Mouse (Mus musculus) kidney, embryonic 14.5 days (tissue): ENCODE data around the gene Zfp566. TPM values are rescaled to one million over a fixed set of nuclear protein-coding genes. Genes with fewer than 3 reads are reported as not detected.

Experiments
- ATAC-seq: fragments of 200-750 bp; cut with Nextera tagmentation; 2 replicates; pipeline ENCODE4 v1.8.0; 2017; ENCODE audit warnings: moderate number of reproducible peaks, mild to moderate bottlenecking, moderate TSS enrichment, moderate library complexity; ENCODE audit not compliant: low FRiP score, low TSS enrichment
- H3K27ac ChIP-seq: fragments of 300-500 bp; sonication (generic); 2 replicates; pipeline ENCODE4 v1.5.1; 2014; ENCODE audit warnings: low read depth, mild to moderate bottlenecking, low read length, moderate library complexity, mixed read lengths
- H3K27me3 ChIP-seq: fragments of 300-500 bp; sonication (generic); 2 replicates; pipeline ENCODE4 v1.6.1; 2014; ENCODE audit warnings: mild to moderate bottlenecking, low read length; ENCODE audit not compliant: control insufficient read depth, insufficient read depth
- H3K36me3 ChIP-seq: fragments of 300-500 bp; sonication (generic); 2 replicates; pipeline ENCODE4 v1.6.1; 2014; ENCODE audit warnings: low read length, mixed read lengths; ENCODE audit not compliant: control insufficient read depth, insufficient read depth
- H3K4me1 ChIP-seq: fragments of 300-500 bp; sonication (generic); 2 replicates; pipeline ENCODE4 v1.6.1; 2014; ENCODE audit warnings: low read length, mixed read lengths; ENCODE audit not compliant: control insufficient read depth, insufficient read depth
- H3K4me2 ChIP-seq: fragments of 300-500 bp; sonication (generic); replicated peaks from 2 replicates; pipeline ENCODE4 v1.6.1; 2014; ENCODE audit warnings: low read depth, mild to moderate bottlenecking, low read length
- H3K4me3 ChIP-seq: fragments of 300-500 bp; sonication (generic); 2 replicates; pipeline ENCODE4 v1.5.1; 2014; ENCODE audit warnings: mild to moderate bottlenecking, low read length
- H3K9ac ChIP-seq: fragments of 300-500 bp; sonication (generic); 2 replicates; pipeline ENCODE4 v1.6.1; 2014; ENCODE audit warnings: low read depth, mild to moderate bottlenecking, low read length, moderate library complexity
- H3K9me3 ChIP-seq: fragments of 300-500 bp; sonication (generic); 2 replicates; pipeline ENCODE4 v1.6.1; 2016; ENCODE audit warnings: low read length; ENCODE audit not compliant: control insufficient read depth
- WGBS: fragments of 180-500 bp; shearing (Covaris S2); extraction: QIAGEN DNeasy Blood & Tissue Kit; methylation state at CpG from one replicate; pipeline ENCODE4 v1.1.7; 2014; 5-methylcytosine and 5-hydroxymethylcytosine counted together
- microRNA-seq: library from miRNA; unstranded; fragments of <30 nt; microRNA quantifications from one replicate; pipeline ENCODE4, GENCODE M21; 2016
- polyA plus RNA-seq: library from polyadenylated mRNA; unstranded; fragments of >200 nt; fragmentation: Nextera tagmentation; extraction: Ambion mirVana; gene quantifications from 2 replicates; pipeline ENCODE4 v1.2.1, GENCODE M21; 2014

Zfp566 gene
- polyA plus RNA-seq, 1 experiment from 2014 or later: 14.4 TPM

GRCm38 (mm10) chr7:30034331-30034730 is 56.0 kb downstream of the Zfp566 start:
- Histone ChIP-seq H3K4me1 (no peaks in the 10 kb centered on the region), H3K9ac (no peak overlapping the region), H3K4me3 (no peak overlapping the region), H3K4me2 (no peak overlapping the region), H3K27me3 (no peaks in the 10 kb centered on the region), H3K9me3 (no peaks in the 10 kb centered on the region), H3K36me3 (peaks cover 6% of the 10 kb centered on the region; the same call in 1 of the 2 replicates), H3K27ac (no peak overlapping the region)
- WGBS: 97% methylated on average over 12 of the region's 12 CpGs
- no peak for ATAC-seq

DNA sequence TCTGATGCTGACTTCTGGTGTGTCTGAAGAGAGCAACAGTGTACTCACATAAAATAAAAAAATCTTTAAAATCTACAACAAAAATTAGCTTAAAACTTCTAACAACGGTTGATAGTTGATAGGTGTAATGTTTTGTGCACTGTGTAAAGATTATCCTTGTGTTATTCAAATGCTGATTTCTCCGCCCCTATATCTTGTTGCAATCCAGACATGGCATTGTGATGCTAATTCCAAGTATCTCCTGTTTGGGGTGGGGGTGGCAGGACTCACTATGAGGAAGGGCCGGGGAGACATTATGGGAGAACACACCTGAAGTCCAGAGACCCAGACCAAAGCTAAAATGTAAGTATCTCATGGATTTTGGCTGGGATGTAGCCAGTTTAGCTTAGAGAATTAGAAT is 58.9 kb downstream of the Zfp566 start:
- no peaks in the 10 kb centered on the region for H3K9me3 ChIP-seq
- peaks cover 5% of the 10 kb centered on the region for H3K36me3 ChIP-seq
- WGBS: 91% methylated on average over 3 of the region's 3 CpGs
- no peak overlapping the region for H3K27ac ChIP-seq
- ATAC-seq: no peak
- H3K4me1 ChIP-seq: no peaks in the 10 kb centered on the region
- no peak overlapping the region for H3K9ac ChIP-seq
- no peak overlapping the region for H3K4me2 ChIP-seq
- no peaks in the 10 kb centered on the region for H3K27me3 ChIP-seq
- H3K4me3 ChIP-seq: no peak overlapping the region

- H3K36me3 ChIP-seq: peaks cover 11% of the 10 kb centered on the region
- H3K4me2 ChIP-seq: no peak overlapping the region
- 33% methylated on average over 6 of the region's 6 CpGs for WGBS
- no peaks in the 10 kb centered on the region for H3K27me3 ChIP-seq
- H3K4me3 ChIP-seq: no peak overlapping the region
- no peak overlapping the region for H3K9ac ChIP-seq
- H3K4me1 ChIP-seq: no peaks in the 10 kb centered on the region
- no peak for ATAC-seq
- H3K9me3 ChIP-seq: no peaks in the 10 kb centered on the region
- no peak overlapping the region for H3K27ac ChIP-seq
Measured at GRCm38 (mm10) chr7:30030677-30031076, 59.6 kb downstream of the Zfp566 start.

DNA sequence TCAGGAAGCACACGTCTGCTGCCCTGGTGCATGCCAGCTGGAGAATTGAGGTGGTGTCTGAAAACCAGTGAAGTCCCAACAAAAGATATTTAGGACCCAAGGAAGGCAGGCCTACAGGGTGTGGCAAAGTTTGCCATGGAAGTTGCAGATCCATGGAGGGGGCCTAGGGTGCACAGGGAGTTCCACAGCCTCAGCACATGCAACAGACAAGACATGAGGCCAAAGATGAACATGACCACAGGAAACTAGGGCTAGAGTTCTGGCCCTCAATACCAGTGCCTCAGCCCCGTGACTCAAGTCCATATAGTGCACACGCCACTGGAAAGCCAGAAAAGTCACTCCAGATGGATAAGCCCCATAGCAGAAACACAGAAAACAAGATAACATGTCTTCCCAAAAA is 61.8 kb downstream of the Zfp566 start:
- Histone ChIP-seq H3K4me3 (no peak overlapping the region), H3K36me3 (peaks cover 28% of the 10 kb centered on the region), H3K4me1 (no peaks in the 10 kb centered on the region), H3K4me2 (no peak overlapping the region), H3K27me3 (no peaks in the 10 kb centered on the region), H3K27ac (no peak overlapping the region), H3K9me3 (no peaks in the 10 kb centered on the region), H3K9ac (no peak overlapping the region)
- no peak for ATAC-seq
- 83% methylated on average over 3 of the region's 3 CpGs for WGBS

Small RNAs within 50 kb of the gene (microRNA-seq; reads per million reads assigned to microRNA genes)
- gene Gm23368: not detected

Other genes with a start within 250 kb of the Zfp566 start
- gene Zfp940, start 236.9 kb downstream of the Zfp566 start, polyA plus RNA-seq: 4.7 and 7.6 TPM in 2 replicates
- 7.2 and 9.1 TPM in 2 replicates for gene Zfp420, start 230.5 kb downstream of the Zfp566 start, polyA plus RNA-seq
- 8.7 and 13.0 TPM in 2 replicates for gene Zfp27, start 184.0 kb downstream of the Zfp566 start, polyA plus RNA-seq
- 5.7 and 7.2 TPM in 2 replicates for gene Zfp383, start 182.3 kb downstream of the Zfp566 start, polyA plus RNA-seq
- 7.2 and 11.0 TPM in 2 replicates for gene Zfp74, start 136.4 kb downstream of the Zfp566 start, polyA plus RNA-seq
- 13.4 and 26.6 TPM in 2 replicates for gene Zfp568, start 106.6 kb downstream of the Zfp566 start, polyA plus RNA-seq
- gene Zfp14, start 39.1 kb downstream of the Zfp566 start, polyA plus RNA-seq: 2.6 and 4.1 TPM in 2 replicates
- 3.5 and 5.7 TPM in 2 replicates for gene Zfp82, start 17.6 kb downstream of the Zfp566 start, polyA plus RNA-seq
- gene Gm26920, start 117 bp downstream of the Zfp566 start, polyA plus RNA-seq: 0.58 and 1.9 TPM in 2 replicates
- 98.2 and 125 TPM in 2 replicates for gene Zfp260, start 4.2 kb upstream of the Zfp566 start, polyA plus RNA-seq
- 5.2 and 6.1 TPM in 2 replicates for gene Zfp382, start 31.4 kb upstream of the Zfp566 start, polyA plus RNA-seq
- gene Zfp146, start 79.2 kb upstream of the Zfp566 start, polyA plus RNA-seq: 20.2 and 23.0 TPM in 2 replicates
- gene Cox7a1, start 93.6 kb upstream of the Zfp566 start, polyA plus RNA-seq: 4.5 TPM in 2 replicates
- 83.1 and 120 TPM in 2 replicates for gene Capns1, start 108.3 kb upstream of the Zfp566 start, polyA plus RNA-seq
- 173 and 268 TPM in 2 replicates for gene Polr2i, start 141.4 kb upstream of the Zfp566 start, polyA plus RNA-seq
- gene Tbcb, start 141.7 kb upstream of the Zfp566 start, polyA plus RNA-seq: 174 and 199 TPM in 2 replicates
- not detected in 2 replicates for gene Ovol3, start 145.2 kb upstream of the Zfp566 start, polyA plus RNA-seq
- 0.22 and 0.43 TPM in 2 replicates for gene Thap8, start 189.6 kb upstream of the Zfp566 start, polyA plus RNA-seq
- gene Wdr62, start 189.9 kb upstream of the Zfp566 start, polyA plus RNA-seq: 7.8 and 11.1 TPM in 2 replicates
- gene Clip3, start 201.2 kb upstream of the Zfp566 start, polyA plus RNA-seq: 30.7 and 51.1 TPM in 2 replicates
- gene Alkbh6, start 218.2 kb upstream of the Zfp566 start, polyA plus RNA-seq: 85.5 and 112 TPM in 2 replicates
- 43.5 and 72.9 TPM in 2 replicates for gene Syne4, start 224.3 kb upstream of the Zfp566 start, polyA plus RNA-seq
- not detected in 2 replicates for gene E130208F15Rik, start 231.2 kb upstream of the Zfp566 start, polyA plus RNA-seq
- gene Sdhaf1, start 233.4 kb upstream of the Zfp566 start, polyA plus RNA-seq: 20.6 and 21.5 TPM in 2 replicates